Mouse (Mus musculus): ENCODE data around the gene Olfr1201. TPM values are rescaled to one million over a fixed set of nuclear protein-coding genes. Genes with fewer than 3 reads are reported as not detected.

Olfr1201 gene
- total and polyA plus RNA-seq, 2 experiments from 2014 or later: not detected

DNA sequence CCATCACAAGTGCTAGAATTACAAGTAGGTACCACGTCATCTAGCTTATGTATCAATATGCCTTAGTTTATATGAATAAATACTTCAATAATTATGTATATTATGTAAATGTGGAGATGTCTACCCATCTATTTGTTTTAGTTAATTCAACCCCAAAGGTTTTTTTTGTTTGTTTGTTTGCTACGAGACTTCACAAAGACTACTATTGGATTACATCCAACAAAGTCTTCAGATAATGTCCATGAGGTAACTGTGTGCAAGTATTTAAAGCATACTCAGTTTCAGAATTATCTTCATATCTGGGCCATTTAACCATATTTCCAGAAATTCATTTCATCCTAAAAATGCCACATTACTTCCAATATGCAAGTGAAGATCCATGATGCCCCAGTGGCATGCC, 36.6 kb downstream of the Olfr1201 start, which contains the start of gene Olfr1205:
Gene Olfr1205, plus strand, starts transcription at position 301 of the 400 bp plus-strand sequence.
- H3K27me3 ChIP-seq (ENCODE audit: insufficient read depth, low read length): no peaks in the 10 kb centered on the region
- no peak for DNase-seq (ENCODE audit: low spot score)
- no peak within 1 kb of the TSS for H3K9ac ChIP-seq (replicated peaks; ENCODE audit: low read length, poor library complexity, severe bottlenecking)
- TF ChIP-seq CTCF (IDR thresholded peaks at IDR 0.05): no peak
- whole genome bisulfite sequencing: 90% methylated on average over 2 of the region's 2 CpGs
- H3K36me3 ChIP-seq (ENCODE audit: insufficient read depth, low read length): no peaks in the 10 kb centered on the region
- H3K9me3 ChIP-seq (ENCODE audit: low read length): no peaks in the 10 kb centered on the region
- no peak within 1 kb of the TSS for H3K27ac ChIP-seq (ENCODE audit: low read depth, low read length)
- H3K4me1 ChIP-seq (ENCODE audit: insufficient read depth, low read length): no peaks in the 10 kb centered on the region
- H3K4me2 ChIP-seq (ENCODE audit: low read depth, low read length, poor library complexity, severe bottlenecking): no peak within 1 kb of the TSS
- no peak for ATAC-seq (ENCODE audit: low FRiP score)
- no peak within 1 kb of the TSS for H3K4me3 ChIP-seq (ENCODE audit: low read depth, low read length)

DNA sequence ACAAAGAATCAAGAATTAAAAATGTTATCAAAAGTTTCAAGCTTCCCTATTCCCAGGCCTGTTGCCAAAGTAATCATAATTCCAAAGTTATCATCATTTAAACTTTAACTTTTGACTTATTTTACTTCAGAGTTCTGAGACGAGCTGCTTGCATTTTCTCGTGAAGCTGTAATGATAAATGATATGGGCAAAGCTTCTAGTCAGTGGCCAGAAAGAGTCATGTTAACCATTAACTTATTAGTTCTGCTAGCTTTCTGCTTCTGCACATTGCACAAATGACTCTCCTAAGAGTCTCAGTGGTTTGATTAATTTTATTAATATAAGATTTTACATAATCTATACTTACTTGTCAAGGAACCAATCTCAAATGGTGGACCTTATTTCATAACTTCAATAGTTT, 45.6 kb downstream of the Olfr1201 start:
- ATAC-seq (ENCODE audit: low FRiP score): no peak

More for the DNA sequence above, 45.6 kb downstream of the Olfr1201 start:
- H3K4me2 ChIP-seq (ENCODE audit: low read depth, low read length, poor library complexity, severe bottlenecking): no peak overlapping the region
- 88% methylated on average over 2 of the region's 2 CpGs for WGBS
- no peak overlapping the region for H3K4me3 ChIP-seq (ENCODE audit: low read depth, low read length)
- DNase-seq (ENCODE audit: low spot score): no peak
- H3K27ac ChIP-seq (ENCODE audit: low read depth, low read length): no peak overlapping the region
- no peak overlapping the region for H3K9ac ChIP-seq (replicated peaks; ENCODE audit: low read length, poor library complexity, severe bottlenecking)
- no peaks in the 10 kb centered on the region for H3K9me3 ChIP-seq (ENCODE audit: low read length)
- H3K36me3 ChIP-seq (ENCODE audit: insufficient read depth, low read length): no peaks in the 10 kb centered on the region
- H3K27me3 ChIP-seq (ENCODE audit: insufficient read depth, low read length): no peaks in the 10 kb centered on the region
- H3K4me1 ChIP-seq (ENCODE audit: insufficient read depth, low read length): no peaks in the 10 kb centered on the region
- no peak for TF ChIP-seq CTCF (IDR thresholded peaks at IDR 0.05)

Other genes with a start within 250 kb of the Olfr1201 start
- not detected in 2 replicates for gene Olfr1188, start 236.1 kb upstream of the Olfr1201 start, total RNA-seq (2014; rRNA removed)
- not detected in 2 replicates for gene Olfr1188, start 236.1 kb upstream of the Olfr1201 start, polyA plus RNA-seq (2015; fragmentation: Nextera tagmentation; extraction: Ambion mirVana)
- not detected in 2 replicates for gene Olfr1189, start 206.6 kb upstream of the Olfr1201 start, total RNA-seq (2014; rRNA removed)
- gene Olfr1189, start 206.6 kb upstream of the Olfr1201 start, polyA plus RNA-seq (2015; fragmentation: Nextera tagmentation; extraction: Ambion mirVana): not detected in 2 replicates
- gene Olfr1191-ps1, start 152.5 kb upstream of the Olfr1201 start, total RNA-seq (2014; rRNA removed): 0.28 TPM in 1 of 2 replicates, not detected in the other
- not detected in 2 replicates for gene Olfr1191-ps1, start 152.5 kb upstream of the Olfr1201 start, polyA plus RNA-seq (2015; fragmentation: Nextera tagmentation; extraction: Ambion mirVana)
- gene Olfr1192-ps1, start 144.5 kb upstream of the Olfr1201 start, total RNA-seq (2014; rRNA removed): not detected in 2 replicates
- not detected in 2 replicates for gene Olfr1192-ps1, start 144.5 kb upstream of the Olfr1201 start, polyA plus RNA-seq (2015; fragmentation: Nextera tagmentation; extraction: Ambion mirVana)
- gene Olfr1193, start 117.4 kb upstream of the Olfr1201 start, total RNA-seq (2014; rRNA removed): not detected in 2 replicates
- gene Olfr1193, start 117.4 kb upstream of the Olfr1201 start, polyA plus RNA-seq (2015; fragmentation: Nextera tagmentation; extraction: Ambion mirVana): not detected in 2 replicates
- gene Olfr1195, start 103.8 kb upstream of the Olfr1201 start, total RNA-seq (2014; rRNA removed): not detected in 2 replicates
- gene Olfr1195, start 103.8 kb upstream of the Olfr1201 start, polyA plus RNA-seq (2015; fragmentation: Nextera tagmentation; extraction: Ambion mirVana): not detected in 2 replicates
- gene Olfr1196, start 88.4 kb upstream of the Olfr1201 start, total RNA-seq (2014; rRNA removed): not detected in 2 replicates
- gene Olfr1196, start 88.4 kb upstream of the Olfr1201 start, polyA plus RNA-seq (2015; fragmentation: Nextera tagmentation; extraction: Ambion mirVana): not detected in 2 replicates
- not detected in 2 replicates for gene Olfr1197, start 60.7 kb upstream of the Olfr1201 start, total RNA-seq (2014; rRNA removed)
- gene Olfr1197, start 60.7 kb upstream of the Olfr1201 start, polyA plus RNA-seq (2015; fragmentation: Nextera tagmentation; extraction: Ambion mirVana): not detected in 2 replicates
- not detected in 2 replicates for gene Olfr1198, start 41.7 kb upstream of the Olfr1201 start, total RNA-seq (2014; rRNA removed)
- not detected in 2 replicates for gene Olfr1198, start 41.7 kb upstream of the Olfr1201 start, polyA plus RNA-seq (2015; fragmentation: Nextera tagmentation; extraction: Ambion mirVana)
- not detected in 2 replicates for gene Olfr1199, start 32.6 kb upstream of the Olfr1201 start, total RNA-seq (2014; rRNA removed)
- gene Olfr1199, start 32.6 kb upstream of the Olfr1201 start, polyA plus RNA-seq (2015; fragmentation: Nextera tagmentation; extraction: Ambion mirVana): not detected in 2 replicates
- not detected in 2 replicates for gene Olfr1200, start 22.5 kb upstream of the Olfr1201 start, total RNA-seq (2014; rRNA removed)
- gene Olfr1200, start 22.5 kb upstream of the Olfr1201 start, polyA plus RNA-seq (2015; fragmentation: Nextera tagmentation; extraction: Ambion mirVana): not detected in 2 replicates
- not detected in 2 replicates for gene Olfr1202, start 21.5 kb downstream of the Olfr1201 start, total RNA-seq (2014; rRNA removed)
- gene Olfr1202, start 21.5 kb downstream of the Olfr1201 start, polyA plus RNA-seq (2015; fragmentation: Nextera tagmentation; extraction: Ambion mirVana): 0.04 TPM in 1 of 2 replicates, not detected in the other
- not detected in 2 replicates for gene Olfr1205, start 36.7 kb downstream of the Olfr1201 start, total RNA-seq (2014; rRNA removed)
- gene Olfr1205, start 36.7 kb downstream of the Olfr1201 start, polyA plus RNA-seq (2015; fragmentation: Nextera tagmentation; extraction: Ambion mirVana): not detected in 2 replicates
- not detected in 2 replicates for gene Olfr1204, start 56.3 kb downstream of the Olfr1201 start, total RNA-seq (2014; rRNA removed)
- gene Olfr1204, start 56.3 kb downstream of the Olfr1201 start, polyA plus RNA-seq (2015; fragmentation: Nextera tagmentation; extraction: Ambion mirVana): not detected in 2 replicates
- gene Olfr1206, start 70.2 kb downstream of the Olfr1201 start, total RNA-seq (2014; rRNA removed): not detected in 2 replicates
- gene Olfr1206, start 70.2 kb downstream of the Olfr1201 start, polyA plus RNA-seq (2015; fragmentation: Nextera tagmentation; extraction: Ambion mirVana): not detected in 2 replicates
- gene Olfr1208, start 109.3 kb downstream of the Olfr1201 start, total RNA-seq (2014; rRNA removed): not detected in 2 replicates
- gene Olfr1208, start 109.3 kb downstream of the Olfr1201 start, polyA plus RNA-seq (2015; fragmentation: Nextera tagmentation; extraction: Ambion mirVana): not detected in 2 replicates
- gene Olfr1209, start 122.1 kb downstream of the Olfr1201 start, total RNA-seq (2014; rRNA removed): not detected in 2 replicates
- not detected in 2 replicates for gene Olfr1209, start 122.1 kb downstream of the Olfr1201 start, polyA plus RNA-seq (2015; fragmentation: Nextera tagmentation; extraction: Ambion mirVana)
- gene Olfr1211, start 145.1 kb downstream of the Olfr1201 start, total RNA-seq (2014; rRNA removed): not detected in 2 replicates
- gene Olfr1211, start 145.1 kb downstream of the Olfr1201 start, polyA plus RNA-seq (2015; fragmentation: Nextera tagmentation; extraction: Ambion mirVana): not detected in 2 replicates
- gene Olfr1212, start 160.9 kb downstream of the Olfr1201 start, total RNA-seq (2014; rRNA removed): not detected in 2 replicates
- gene Olfr1212, start 160.9 kb downstream of the Olfr1201 start, polyA plus RNA-seq (2015; fragmentation: Nextera tagmentation; extraction: Ambion mirVana): not detected in 2 replicates
- not detected in 2 replicates for gene Gm13762, start 187.2 kb downstream of the Olfr1201 start, total RNA-seq (2014; rRNA removed)
- gene Gm13762, start 187.2 kb downstream of the Olfr1201 start, polyA plus RNA-seq (2015; fragmentation: Nextera tagmentation; extraction: Ambion mirVana): not detected in 2 replicates
- not detected in 2 replicates for gene Olfr1214, start 199.6 kb downstream of the Olfr1201 start, total RNA-seq (2014; rRNA removed)
- not detected in 2 replicates for gene Olfr1214, start 199.6 kb downstream of the Olfr1201 start, polyA plus RNA-seq (2015; fragmentation: Nextera tagmentation; extraction: Ambion mirVana)
- gene Olfr1215, start 213.9 kb downstream of the Olfr1201 start, total RNA-seq (2014; rRNA removed): not detected in 2 replicates
- not detected in 2 replicates for gene Olfr1215, start 213.9 kb downstream of the Olfr1201 start, polyA plus RNA-seq (2015; fragmentation: Nextera tagmentation; extraction: Ambion mirVana)
- gene Olfr1216, start 225.3 kb downstream of the Olfr1201 start, total RNA-seq (2014; rRNA removed): not detected in 2 replicates
- not detected in 2 replicates for gene Olfr1216, start 225.3 kb downstream of the Olfr1201 start, polyA plus RNA-seq (2015; fragmentation: Nextera tagmentation; extraction: Ambion mirVana)
- gene Olfr1217, start 239.0 kb downstream of the Olfr1201 start, total RNA-seq (2014; rRNA removed): not detected in 2 replicates
- not detected in 2 replicates for gene Olfr1217, start 239.0 kb downstream of the Olfr1201 start, polyA plus RNA-seq (2015; fragmentation: Nextera tagmentation; extraction: Ambion mirVana)